Mouse (Mus musculus) forebrain, embryonic 12.5 days (tissue): Measurements from ENCODE around the gene C1qb. TPM values are rescaled to one million over a fixed set of nuclear protein-coding genes. Genes with fewer than 3 reads are reported as not detected.

Experiments used
- ATAC-seq: fragments of 200-750 bp; cut with Nextera tagmentation; 2 replicates; pipeline ENCODE4 v1.8.0; 2017; ENCODE audit warnings: moderate TSS enrichment; ENCODE audit not compliant: low FRiP score
- H3K27ac ChIP-seq: fragments of 300-500 bp; sonication (generic); 2 replicates; pipeline ENCODE4 v1.5.1; 2016; ENCODE audit warnings: mild to moderate bottlenecking
- H3K27me3 ChIP-seq: fragments of 300-500 bp; sonication (generic); 2 replicates; pipeline ENCODE4 v1.6.1; 2016; ENCODE audit warnings: mild to moderate bottlenecking
- H3K36me3 ChIP-seq: fragments of 300-500 bp; sonication (generic); replicated peaks from 2 replicates; pipeline ENCODE4 v1.6.1; 2016; ENCODE audit warnings: mild to moderate bottlenecking
- H3K4me1 ChIP-seq: fragments of 300-500 bp; sonication (generic); 2 replicates; pipeline ENCODE4 v1.6.1; 2016
- H3K4me2 ChIP-seq: fragments of 300-500 bp; sonication (generic); 2 replicates; pipeline ENCODE4 v1.6.1; 2016; ENCODE audit warnings: mild to moderate bottlenecking, moderate library complexity
- H3K4me3 ChIP-seq: fragments of 300-500 bp; sonication (generic); replicated peaks from 2 replicates; pipeline ENCODE4 v1.5.1; 2016; ENCODE audit warnings: mild to moderate bottlenecking
- H3K9ac ChIP-seq: fragments of 300-500 bp; sonication (generic); 2 replicates; pipeline ENCODE4 v1.6.1; 2016; ENCODE audit warnings: mild to moderate bottlenecking
- H3K9me3 ChIP-seq: fragments of 300-500 bp; sonication (generic); 2 replicates; pipeline ENCODE4 v1.6.1; 2016
- WGBS: fragments of 180-500 bp; shearing (Covaris S2); methylation state at CpG from one replicate; pipeline ENCODE4 v1.1.7; 2016; 5-methylcytosine and 5-hydroxymethylcytosine counted together
- polyA plus RNA-seq: library from polyadenylated mRNA; unstranded; fragments of >200 nt; fragmentation: Nextera tagmentation; extraction: Ambion mirVana; gene quantifications from 2 replicates; pipeline ENCODE4 v1.2.1, GENCODE M21; 2016

Gene C1qb
- polyA plus RNA-seq, 1 experiment from 2014 or later: 18.8 TPM

- no peak overlapping the region for H3K9ac ChIP-seq
Observed at GRCm38 (mm10) chr4:136863517-136863916, 22.5 kb downstream of the C1qb start.

GRCm38 (mm10) chr4:136862411-136862810 lies 23.6 kb downstream of the C1qb start:
- no peak overlapping the region for H3K4me2 ChIP-seq
- no peak overlapping the region for H3K4me3 ChIP-seq
- H3K36me3 ChIP-seq: no peaks in the 10 kb centered on the region
- peak overlapping the region; percentile 84 for H3K27ac ChIP-seq
- peaks cover 2% of the 10 kb centered on the region; the same call in 1 of the 2 replicates for H3K27me3 ChIP-seq
- no peak for ATAC-seq
- H3K4me1 ChIP-seq: peaks cover 65% of the 10 kb centered on the region
- no peak overlapping the region for H3K9ac ChIP-seq
- WGBS: 82% methylated on average over 2 of the region's 2 CpGs
- no peaks in the 10 kb centered on the region for H3K9me3 ChIP-seq

More at GRCm38 (mm10) chr4:136863517-136863916, 22.5 kb downstream of the C1qb start:
- Histone ChIP-seq H3K4me1 (peaks cover 76% of the 10 kb centered on the region), H3K27me3 (peaks cover 2% of the 10 kb centered on the region; the same call in 1 of the 2 replicates), H3K4me3 (no peak overlapping the region), H3K4me2 (no peak overlapping the region), H3K36me3 (no peaks in the 10 kb centered on the region), H3K9me3 (no peaks in the 10 kb centered on the region), H3K27ac (peak overlapping the region; percentile 89)
- ATAC-seq: no peak
- 48% methylated on average over 9 of the region's 9 CpGs for WGBS

GRCm38 (mm10) chr4:136861806-136862205 lies 24.2 kb downstream of the C1qb start:
- Histone ChIP-seq H3K36me3 (no peaks in the 10 kb centered on the region), H3K27ac (peak overlapping the region; percentile 84), H3K4me3 (no peak overlapping the region), H3K4me1 (peaks cover 60% of the 10 kb centered on the region), H3K4me2 (peak overlapping the region; percentile 19; the same call in 1 of the 2 replicates), H3K27me3 (peaks cover 2% of the 10 kb centered on the region; the same call in 1 of the 2 replicates), H3K9me3 (no peaks in the 10 kb centered on the region), H3K9ac (peak overlapping the region; percentile 17; the same call in 1 of the 2 replicates)
- peak; percentile 30 for ATAC-seq
- WGBS: 1% methylated on average over 17 of the region's 17 CpGs

- WGBS: 87% methylated on average over 7 of the region's 7 CpGs
- Histone ChIP-seq H3K27me3 (peaks cover 2% of the 10 kb centered on the region), H3K9ac (no peak overlapping the region), H3K36me3 (no peaks in the 10 kb centered on the region), H3K9me3 (no peaks in the 10 kb centered on the region), H3K27ac (no peak overlapping the region), H3K4me2 (no peak overlapping the region), H3K4me1 (peaks cover 43% of the 10 kb centered on the region), H3K4me3 (no peak overlapping the region)
- no peak for ATAC-seq
Observed at GRCm38 (mm10) chr4:136860022-136860421, 26.0 kb downstream of the C1qb start.

GRCm38 (mm10) chr4:136855081-136855480 lies 30.9 kb downstream of the C1qb start:
- H3K27ac ChIP-seq: no peak overlapping the region
- H3K4me1 ChIP-seq: 0 out of 2 replicates have a peak, but pooled peaks cover 3% of the 10 kb centered on the region

GRCm38 (mm10) chr4:136852989-136853388 lies 33.0 kb downstream of the C1qb start:
- H3K9ac ChIP-seq: no peak overlapping the region
- H3K9me3 ChIP-seq: no peaks in the 10 kb centered on the region
- no peak overlapping the region for H3K27ac ChIP-seq
- H3K4me2 ChIP-seq: no peak overlapping the region
- no peaks in the 10 kb centered on the region for H3K36me3 ChIP-seq
- H3K4me3 ChIP-seq: no peak overlapping the region
- H3K27me3 ChIP-seq: no peaks in the 10 kb centered on the region; the same call in 1 of the 2 replicates
- ATAC-seq: no peak
- whole genome bisulfite sequencing: 88% methylated on average over 12 of the region's 12 CpGs
- H3K4me1 ChIP-seq: peaks cover 3% of the 10 kb centered on the region; the same call in 1 of the 2 replicates

More at GRCm38 (mm10) chr4:136855081-136855480, 30.9 kb downstream of the C1qb start:
- H3K4me2 ChIP-seq: no peak overlapping the region
- H3K27me3 ChIP-seq: peaks cover 2% of the 10 kb centered on the region; the same call in 1 of the 2 replicates
- WGBS: 29% methylated on average over 6 of the region's 6 CpGs
- no peak for ATAC-seq
- no peak overlapping the region for H3K4me3 ChIP-seq
- H3K9me3 ChIP-seq: no peaks in the 10 kb centered on the region
- H3K36me3 ChIP-seq: no peaks in the 10 kb centered on the region
- H3K9ac ChIP-seq: no peak overlapping the region

GRCm38 (mm10) chr4:136852119-136852518 lies 33.9 kb downstream of the C1qb start:
- 82% methylated on average over 5 of the region's 5 CpGs for WGBS
- Histone ChIP-seq H3K27me3 (no peaks in the 10 kb centered on the region; the same call in 1 of the 2 replicates), H3K9me3 (no peaks in the 10 kb centered on the region), H3K9ac (no peak overlapping the region), H3K4me1 (peaks cover 3% of the 10 kb centered on the region; the same call in 1 of the 2 replicates), H3K4me2 (no peak overlapping the region), H3K4me3 (no peak overlapping the region), H3K36me3 (no peaks in the 10 kb centered on the region), H3K27ac (no peak overlapping the region)
- no peak for ATAC-seq

- Histone ChIP-seq H3K9me3 (no peaks in the 10 kb centered on the region), H3K9ac (no peak overlapping the region), H3K27ac (no peak overlapping the region), H3K4me3 (no peak overlapping the region), H3K4me1 (peaks cover 13% of the 10 kb centered on the region), H3K36me3 (no peaks in the 10 kb centered on the region), H3K4me2 (no peak overlapping the region), H3K27me3 (no peaks in the 10 kb centered on the region)
- ATAC-seq: no peak
- WGBS: 74% methylated on average over 4 of the region's 4 CpGs
Observed at GRCm38 (mm10) chr4:136848565-136848964, 37.4 kb downstream of the C1qb start.

GRCm38 (mm10) chr4:136847166-136847565 lies 38.8 kb downstream of the C1qb start:
- Histone ChIP-seq H3K4me3 (no peak overlapping the region), H3K36me3 (no peaks in the 10 kb centered on the region), H3K9me3 (no peaks in the 10 kb centered on the region), H3K27ac (no peak overlapping the region), H3K4me2 (no peak overlapping the region), H3K9ac (no peak overlapping the region), H3K4me1 (peaks cover 10% of the 10 kb centered on the region), H3K27me3 (no peaks in the 10 kb centered on the region; the same call in 1 of the 2 replicates)
- WGBS: 75% methylated on average over 6 of the region's 6 CpGs
- ATAC-seq: no peak

- no peak for ATAC-seq
- Histone ChIP-seq H3K27ac (no peak overlapping the region), H3K27me3 (no peaks in the 10 kb centered on the region; the same call in 1 of the 2 replicates), H3K4me3 (no peak overlapping the region), H3K9ac (no peak overlapping the region), H3K36me3 (no peaks in the 10 kb centered on the region), H3K4me1 (peaks cover 40% of the 10 kb centered on the region), H3K9me3 (no peaks in the 10 kb centered on the region), H3K4me2 (no peak overlapping the region)
- 90% methylated on average over 10 of the region's 10 CpGs for WGBS
Observed at GRCm38 (mm10) chr4:136842802-136843201, 43.2 kb downstream of the C1qb start.

- H3K27ac ChIP-seq: no peak overlapping the region
- H3K9ac ChIP-seq: no peak overlapping the region
- H3K4me3 ChIP-seq: no peak overlapping the region
- no peaks in the 10 kb centered on the region; the same call in 1 of the 2 replicates for H3K27me3 ChIP-seq
- ATAC-seq: no peak
- H3K36me3 ChIP-seq: no peaks in the 10 kb centered on the region
- no peaks in the 10 kb centered on the region for H3K9me3 ChIP-seq
- H3K4me2 ChIP-seq: no peak overlapping the region
- H3K4me1 ChIP-seq: peaks cover 47% of the 10 kb centered on the region
- WGBS: 91% methylated on average over 4 of the region's 4 CpGs
Observed at GRCm38 (mm10) chr4:136842033-136842432, 44.0 kb downstream of the C1qb start.

- H3K4me2 ChIP-seq: no peak overlapping the region
- H3K27ac ChIP-seq: no peak overlapping the region
- H3K27me3 ChIP-seq: no peaks in the 10 kb centered on the region; the same call in 1 of the 2 replicates
- WGBS: 2% methylated on average over 5 of the region's 5 CpGs
- H3K9ac ChIP-seq: no peak overlapping the region
- no peak overlapping the region for H3K4me3 ChIP-seq
- ATAC-seq: peak; percentile 66
- peaks cover 53% of the 10 kb centered on the region for H3K4me1 ChIP-seq
- H3K36me3 ChIP-seq: no peaks in the 10 kb centered on the region
- H3K9me3 ChIP-seq: no peaks in the 10 kb centered on the region
Observed at GRCm38 (mm10) chr4:136841056-136841455, 44.9 kb downstream of the C1qb start.

- Histone ChIP-seq H3K4me3 (no peak overlapping the region), H3K27me3 (no peaks in the 10 kb centered on the region; the same call in 1 of the 2 replicates), H3K36me3 (no peaks in the 10 kb centered on the region), H3K27ac (no peak overlapping the region), H3K4me2 (no peak overlapping the region), H3K9me3 (no peaks in the 10 kb centered on the region), H3K9ac (0 out of 2 replicates have a peak overlapping the region, but pooled peaks have one; percentile 12), H3K4me1 (peaks cover 58% of the 10 kb centered on the region)
- ATAC-seq: no peak
- 36% methylated on average over 9 of the region's 9 CpGs for WGBS
Observed at GRCm38 (mm10) chr4:136838462-136838861, 47.5 kb downstream of the C1qb start.
